Mouse (Mus musculus): Measurements from ENCODE around the gene Ercc1.

- TF ChIP-seq CTCF (IDR thresholded peaks at IDR 0.05; ENCODE audit: low read depth) (no peak), EP300 (IDR thresholded peaks at IDR 0.05; ENCODE audit: low read depth) (no peak)
Observed at GRCm38 (mm10) chr7:19341250-19341649, 3.3 kb upstream of the Ercc1 start.
